Mouse (Mus musculus): ENCODE measurements around the gene Rps6kl1. TPM values are rescaled to one million over a fixed set of nuclear protein-coding genes. Genes with fewer than 3 reads are reported as not detected.

Gene Rps6kl1
- total and polyA plus RNA-seq, 3 experiments: 0.03 to 0.11 TPM; not detected in 1

- Histone ChIP-seq H3K4me3 (ENCODE audit: low read depth, low read length) (no peak overlapping the region), H3K27me3 (ENCODE audit: insufficient read depth, low read length) (peaks cover 58% of the 10 kb centered on the region), H3K4me1 (ENCODE audit: insufficient read depth, low read depth, low read length) (peaks cover 7% of the 10 kb centered on the region), H3K9me3 (replicated peaks) (no peaks in the 10 kb centered on the region), H3K36me3 (replicated peaks) (no peaks in the 10 kb centered on the region)
- TF ChIP-seq GATA2 (IDR thresholded peaks at IDR 0.05; ENCODE audit: borderline replicate concordance, low read depth, low read length) (no peak), TAL1 (conservative IDR thresholded peaks at IDR 0.05; ENCODE audit: low read depth, low read length) (no peak), GATA1 (IDR thresholded peaks at IDR 0.05; ENCODE audit: borderline replicate concordance, low read length) (no peak), POLR2AphosphoS5 (IDR thresholded peaks at IDR 0.05; ENCODE audit: insufficient replicate concordance, low read depth, low read length) (no peak), CTCF (IDR thresholded peaks at IDR 0.05; ENCODE audit: low read depth, low read length) (no peak)
- ATAC-seq (ENCODE audit: extremely low read depth, insufficient number of reproducible peaks, low FRiP score, poor library complexity, severe bottlenecking) (no peak), DNase-seq (ENCODE audit: low spot score) (no peak)
Observed at GRCm38 (mm10) chr12:85194623-85195018, 43.6 kb upstream of the Rps6kl1 start.

- Histone ChIP-seq H3K4me1 (ENCODE audit: insufficient read depth, low read depth, low read length) (peaks cover 7% of the 10 kb centered on the region), H3K4me3 (ENCODE audit: low read depth, low read length) (no peak overlapping the region), H3K27me3 (ENCODE audit: insufficient read depth, low read length) (peaks cover 53% of the 10 kb centered on the region), H3K9me3 (replicated peaks) (no peaks in the 10 kb centered on the region), H3K36me3 (replicated peaks) (no peaks in the 10 kb centered on the region)
- ATAC-seq (ENCODE audit: extremely low read depth, insufficient number of reproducible peaks, low FRiP score, poor library complexity, severe bottlenecking): no peak
- no peak for DNase-seq (ENCODE audit: low spot score)
- TF ChIP-seq GATA2 (IDR thresholded peaks at IDR 0.05; ENCODE audit: borderline replicate concordance, low read depth, low read length) (no peak), POLR2AphosphoS5 (IDR thresholded peaks at IDR 0.05; ENCODE audit: insufficient replicate concordance, low read depth, low read length) (no peak), TAL1 (conservative IDR thresholded peaks at IDR 0.05; ENCODE audit: low read depth, low read length) (no peak; the same call in 1 of the 2 replicates), CTCF (IDR thresholded peaks at IDR 0.05; ENCODE audit: low read depth, low read length) (no peak), GATA1 (IDR thresholded peaks at IDR 0.05; ENCODE audit: borderline replicate concordance, low read length) (no peak)
Observed at GRCm38 (mm10) chr12:85193923-85194622, 43.0 kb upstream of the Rps6kl1 start.

- Histone ChIP-seq H3K9me3 (replicated peaks) (no peaks in the 10 kb centered on the region), H3K27me3 (ENCODE audit: insufficient read depth, low read length) (peaks cover 49% of the 10 kb centered on the region), H3K4me3 (ENCODE audit: low read depth, low read length) (no peak overlapping the region), H3K36me3 (replicated peaks) (no peaks in the 10 kb centered on the region), H3K4me1 (ENCODE audit: insufficient read depth, low read depth, low read length) (peaks cover 7% of the 10 kb centered on the region)
- ATAC-seq (ENCODE audit: extremely low read depth, insufficient number of reproducible peaks, low FRiP score, poor library complexity, severe bottlenecking) (no peak), DNase-seq (ENCODE audit: low spot score) (no peak)
- no peak for TF ChIP-seq POLR2AphosphoS5 (IDR thresholded peaks at IDR 0.05; ENCODE audit: insufficient replicate concordance, low read depth, low read length)
- TF ChIP-seq GATA1 (IDR thresholded peaks at IDR 0.05; ENCODE audit: borderline replicate concordance, low read length): no peak
- TF ChIP-seq GATA2 (IDR thresholded peaks at IDR 0.05; ENCODE audit: borderline replicate concordance, low read depth, low read length): no peak
- no peak for TF ChIP-seq CTCF (IDR thresholded peaks at IDR 0.05; ENCODE audit: low read depth, low read length)
- TF ChIP-seq TAL1 (conservative IDR thresholded peaks at IDR 0.05; ENCODE audit: low read depth, low read length): no peak
Observed at GRCm38 (mm10) chr12:85193146-85193545, 42.1 kb upstream of the Rps6kl1 start.

GRCm38 (mm10) chr12:85192461-85193108 lies 41.5 kb upstream of the Rps6kl1 start:
- H3K4me1 ChIP-seq (ENCODE audit: insufficient read depth, low read depth, low read length): peaks cover 7% of the 10 kb centered on the region
- H3K4me3 ChIP-seq (ENCODE audit: low read depth, low read length): no peak overlapping the region
- ATAC-seq (ENCODE audit: extremely low read depth, insufficient number of reproducible peaks, low FRiP score, poor library complexity, severe bottlenecking) (no peak), DNase-seq (ENCODE audit: low spot score) (no peak)
- no peaks in the 10 kb centered on the region for H3K36me3 ChIP-seq (replicated peaks)
- TF ChIP-seq GATA1 (IDR thresholded peaks at IDR 0.05; ENCODE audit: borderline replicate concordance, low read length) (no peak), TAL1 (conservative IDR thresholded peaks at IDR 0.05; ENCODE audit: low read depth, low read length) (no peak), CTCF (IDR thresholded peaks at IDR 0.05; ENCODE audit: low read depth, low read length) (no peak), GATA2 (IDR thresholded peaks at IDR 0.05; ENCODE audit: borderline replicate concordance, low read depth, low read length) (no peak), POLR2AphosphoS5 (IDR thresholded peaks at IDR 0.05; ENCODE audit: insufficient replicate concordance, low read depth, low read length) (no peak)
- peaks cover 48% of the 10 kb centered on the region for H3K27me3 ChIP-seq (ENCODE audit: insufficient read depth, low read length)
- H3K9me3 ChIP-seq (replicated peaks): no peaks in the 10 kb centered on the region

- Histone ChIP-seq H3K27me3 (ENCODE audit: insufficient read depth, low read length) (peaks cover 45% of the 10 kb centered on the region), H3K4me3 (ENCODE audit: low read depth, low read length) (no peak overlapping the region), H3K36me3 (replicated peaks) (no peaks in the 10 kb centered on the region), H3K9me3 (replicated peaks) (no peaks in the 10 kb centered on the region), H3K4me1 (ENCODE audit: insufficient read depth, low read depth, low read length) (peaks cover 7% of the 10 kb centered on the region)
- ATAC-seq (ENCODE audit: extremely low read depth, insufficient number of reproducible peaks, low FRiP score, poor library complexity, severe bottlenecking) (no peak), DNase-seq (ENCODE audit: low spot score) (no peak)
- TF ChIP-seq CTCF (IDR thresholded peaks at IDR 0.05; ENCODE audit: low read depth, low read length) (no peak), POLR2AphosphoS5 (IDR thresholded peaks at IDR 0.05; ENCODE audit: insufficient replicate concordance, low read depth, low read length) (no peak), GATA1 (IDR thresholded peaks at IDR 0.05; ENCODE audit: borderline replicate concordance, low read length) (no peak), GATA2 (IDR thresholded peaks at IDR 0.05; ENCODE audit: borderline replicate concordance, low read depth, low read length) (no peak), TAL1 (conservative IDR thresholded peaks at IDR 0.05; ENCODE audit: low read depth, low read length) (no peak)
Observed at GRCm38 (mm10) chr12:85190290-85190689, 39.2 kb upstream of the Rps6kl1 start.

- Histone ChIP-seq H3K9me3 (replicated peaks) (no peaks in the 10 kb centered on the region), H3K4me3 (ENCODE audit: low read depth, low read length) (no peak overlapping the region), H3K27me3 (ENCODE audit: insufficient read depth, low read length) (peaks cover 48% of the 10 kb centered on the region), H3K4me1 (ENCODE audit: insufficient read depth, low read depth, low read length) (peaks cover 4% of the 10 kb centered on the region; the same call in 1 of the 2 replicates), H3K36me3 (replicated peaks) (no peaks in the 10 kb centered on the region)
- TF ChIP-seq POLR2AphosphoS5 (IDR thresholded peaks at IDR 0.05; ENCODE audit: insufficient replicate concordance, low read depth, low read length) (no peak), TAL1 (conservative IDR thresholded peaks at IDR 0.05; ENCODE audit: low read depth, low read length) (no peak), GATA2 (IDR thresholded peaks at IDR 0.05; ENCODE audit: borderline replicate concordance, low read depth, low read length) (no peak), GATA1 (IDR thresholded peaks at IDR 0.05; ENCODE audit: borderline replicate concordance, low read length) (no peak), CTCF (IDR thresholded peaks at IDR 0.05; ENCODE audit: low read depth, low read length) (no peak)
- no peak for ATAC-seq (ENCODE audit: extremely low read depth, insufficient number of reproducible peaks, low FRiP score, poor library complexity, severe bottlenecking)
- no peak for DNase-seq (ENCODE audit: low spot score)
Observed at GRCm38 (mm10) chr12:85186361-85186760, 35.3 kb upstream of the Rps6kl1 start.
